Mouse (Mus musculus) intestine, postnatal 0 days (tissue): Measurements from ENCODE around the gene Gm14418. TPM values are rescaled to one million over a fixed set of nuclear protein-coding genes. Genes with fewer than 3 reads are reported as not detected.
A peak's percentile ranks its signal among the peaks of the same experiment; 100 is the strongest.
"Not testable (repeated sequence)": the region's sequence is repeated elsewhere in the genome, so short reads cannot be mapped to it uniquely, and the experiment has no call there.

Experiments used
- ATAC-seq: fragments of 200-750 bp; cut with Nextera tagmentation; 2 replicates; pipeline ENCODE4 v1.8.0; 2017; ENCODE audit warnings: mild to moderate bottlenecking, moderate TSS enrichment, moderate library complexity
- H3K27ac ChIP-seq: fragments of 300-500 bp; sonication (generic); 2 replicates; pipeline ENCODE4 v1.5.1; 2014; ENCODE audit warnings: mild to moderate bottlenecking, low read depth, low read length, moderate library complexity
- H3K27me3 ChIP-seq: fragments of 300-500 bp; sonication (generic); replicated peaks from 2 replicates; pipeline ENCODE4 v1.6.1; 2014; ENCODE audit warnings: low read length, mixed read lengths; ENCODE audit not compliant: control insufficient read depth, insufficient read depth
- H3K36me3 ChIP-seq: fragments of 300-500 bp; sonication (generic); 2 replicates; pipeline ENCODE4 v1.6.1; 2014; ENCODE audit warnings: mild to moderate bottlenecking, moderate library complexity; ENCODE audit not compliant: control insufficient read depth, insufficient read depth
- H3K4me1 ChIP-seq: fragments of 300-500 bp; sonication (generic); replicated peaks from 2 replicates; pipeline ENCODE4 v1.6.1; 2014; ENCODE audit warnings: antibody characterized with exemption, low read length, mixed read lengths; ENCODE audit not compliant: control insufficient read depth, insufficient read depth
- H3K4me2 ChIP-seq: fragments of 300-500 bp; sonication (generic); replicated peaks from 2 replicates; pipeline ENCODE4 v1.6.1; 2014; ENCODE audit warnings: low read depth, mild to moderate bottlenecking, moderate library complexity
- H3K4me3 ChIP-seq: fragments of 300-500 bp; sonication (generic); 2 replicates; pipeline ENCODE4 v1.5.1; 2014; ENCODE audit warnings: low read depth, low read length
- H3K9ac ChIP-seq: fragments of 300-500 bp; sonication (generic); 2 replicates; pipeline ENCODE4 v1.6.1; 2014; ENCODE audit warnings: mild to moderate bottlenecking, low read depth, low read length
- H3K9me3 ChIP-seq: fragments of 300-500 bp; sonication (generic); 2 replicates; pipeline ENCODE4 v1.6.1; 2016; ENCODE audit warnings: mixed run types; ENCODE audit not compliant: control insufficient read depth
- WGBS: fragments of 180-500 bp; shearing (Covaris S2); extraction: QIAGEN DNeasy Blood & Tissue Kit; methylation state at CpG from one replicate; pipeline ENCODE4 v1.1.7; 2014; 5-methylcytosine and 5-hydroxymethylcytosine counted together
- polyA plus RNA-seq: library from polyadenylated mRNA; unstranded; fragments of >200 nt; fragmentation: Nextera tagmentation; extraction: Ambion mirVana; gene quantifications from 2 replicates; pipeline ENCODE4 v1.2.1, GENCODE M21; 2015

Gm14418 gene
- polyA plus RNA-seq: 2.1 and 2.8 TPM in 2 replicates

GRCm38 (mm10) chr2:177398096-177398495, at the start of gene Gm14418:
Gene Gm14418 (minus strand): TSS chr2:177398320.
- ATAC-seq, H3K27ac ChIP-seq, H3K9me3 ChIP-seq, H3K36me3 ChIP-seq, H3K4me1 ChIP-seq, H3K27me3 ChIP-seq, H3K9ac ChIP-seq: not testable (repeated sequence)
- H3K4me3 ChIP-seq: peak within 1 kb of the TSS; percentile 11; the same call in 1 of the 2 replicates
- H3K4me2 ChIP-seq: peak within 1 kb of the TSS; percentile 37; the same call in 1 of the 2 replicates
- WGBS: 36% methylated on average over 6 of the region's 6 CpGs

Other genes starting within 250 kb of the Gm14418 start
- gene Gm14410, start 191.9 kb downstream of the Gm14418 start, polyA plus RNA-seq: 7.1 and 13.6 TPM in 2 replicates
- not detected in 2 replicates for gene Gm14409, start 131.3 kb downstream of the Gm14418 start, polyA plus RNA-seq
- gene Gm14412, start 74.0 kb downstream of the Gm14418 start, polyA plus RNA-seq: not detected in 2 replicates
- 4.7 and 5.6 TPM in 2 replicates for gene Zfp970, start 66.4 kb upstream of the Gm14418 start, polyA plus RNA-seq
- 1.3 and 1.4 TPM in 2 replicates for gene Gm14403, start 99.9 kb upstream of the Gm14418 start, polyA plus RNA-seq
- gene Gm14406, start 179.9 kb upstream of the Gm14418 start, polyA plus RNA-seq: not detected in 2 replicates